Mouse (Mus musculus): Measurements from ENCODE around the gene Dip2b. TPM values are rescaled to one million over a fixed set of nuclear protein-coding genes. Genes with fewer than 3 reads are reported as not detected.

Dip2b gene
- polyA plus RNA-seq, 2 experiments: 2.0 to 2.8 TPM

DNA sequence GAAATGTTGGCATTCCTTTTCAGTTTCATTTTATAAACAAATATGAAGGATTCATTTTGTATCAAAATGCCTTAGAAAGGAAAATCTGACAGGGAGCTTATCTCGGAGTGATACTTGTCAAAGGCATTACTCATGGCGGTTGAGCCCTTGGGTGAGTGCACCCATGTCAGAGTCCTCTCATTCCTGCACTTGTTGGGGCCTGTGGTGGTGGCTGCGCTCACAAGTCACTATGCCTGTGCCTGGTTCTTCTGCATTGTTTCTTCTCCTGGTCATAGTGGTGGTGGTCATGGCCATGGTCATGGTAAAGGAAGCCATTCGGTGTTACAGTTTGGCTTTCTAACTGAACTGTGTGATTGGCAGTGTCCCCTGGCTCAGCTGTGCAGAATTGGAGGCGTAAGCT is 44.3 kb downstream of the Dip2b start:
- no peak overlapping the region for H3K9ac ChIP-seq (replicated peaks)
- no peak for TF ChIP-seq EP300 (IDR thresholded peaks at IDR 0.05; ENCODE audit: low read depth)
- no peak for TF ChIP-seq CTCF (IDR thresholded peaks at IDR 0.05; ENCODE audit: low read depth)
- H3K4me3 ChIP-seq (ENCODE audit: insufficient read depth in 1 of 2, low read depth in 2 of 2, low read length in 2 of 2): no peak overlapping the region
- H3K9me3 ChIP-seq (ENCODE audit: control insufficient read depth, low read length): no peaks in the 10 kb centered on the region
- no peaks in the 10 kb centered on the region for H3K27me3 ChIP-seq (ENCODE audit: control insufficient read depth, insufficient read depth, low read length)
- no peak overlapping the region for H3K27ac ChIP-seq
- peaks cover 5 to 7% of the 10 kb centered on the region in 2 experiments; a peak in 3 of 4 replicates for H3K4me1 ChIP-seq (replicated peaks; ENCODE audit: control insufficient read depth in 2 of 2, insufficient read depth in 2 of 2, low read length in 1 of 2)
- no peak overlapping the region for H3K4me2 ChIP-seq (ENCODE audit: low read depth)
- ATAC-seq (ENCODE audit: insufficient read depth): no peak
- H3K36me3 ChIP-seq (replicated peaks; ENCODE audit: control insufficient read depth, insufficient read depth, low read depth): no peaks in the 10 kb centered on the region
- WGBS (ENCODE audit: insufficient replicate concordance): 74% methylated on average over 5 of the region's 5 CpGs
- no peak for DNase-seq (ENCODE audit: low read depth in 3 of 3, low spot score in 3 of 3)

DNA sequence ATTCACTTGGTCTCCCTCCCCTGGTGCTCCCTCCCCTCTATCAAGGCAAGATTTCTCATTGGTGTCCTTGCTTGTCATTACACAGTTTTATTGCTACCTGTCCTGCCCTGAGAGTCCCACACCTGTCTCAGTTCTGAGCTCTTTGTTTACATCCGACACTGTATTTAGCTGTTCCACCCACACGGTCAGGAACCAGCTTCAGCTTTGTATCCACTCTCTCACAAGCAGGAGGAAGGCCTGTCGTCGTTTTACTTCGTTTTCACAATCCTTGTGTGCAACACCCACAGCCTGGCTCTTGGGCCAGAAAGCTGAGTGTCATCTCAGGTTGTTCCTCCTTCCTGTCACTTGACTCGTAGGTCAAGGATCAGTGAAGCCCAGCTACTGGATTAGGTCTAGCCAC is 45.4 kb downstream of the Dip2b start:
- no peak overlapping the region for H3K9ac ChIP-seq (replicated peaks)
- no peak overlapping the region for H3K4me2 ChIP-seq (ENCODE audit: low read depth)
- no peak overlapping the region for H3K4me3 ChIP-seq (ENCODE audit: insufficient read depth in 1 of 2, low read depth in 2 of 2, low read length in 2 of 2)
- TF ChIP-seq EP300 (IDR thresholded peaks at IDR 0.05; ENCODE audit: low read depth) (no peak), CTCF (IDR thresholded peaks at IDR 0.05; ENCODE audit: low read depth) (no peak)
- no peaks in the 10 kb centered on the region for H3K36me3 ChIP-seq (replicated peaks; ENCODE audit: control insufficient read depth, insufficient read depth, low read depth)
- no peaks in the 10 kb centered on the region for H3K27me3 ChIP-seq (ENCODE audit: control insufficient read depth, insufficient read depth, low read length)
- peaks cover 5 to 7% of the 10 kb centered on the region in 2 experiments; a peak in 3 of 4 replicates for H3K4me1 ChIP-seq (replicated peaks; ENCODE audit: control insufficient read depth in 2 of 2, insufficient read depth in 2 of 2, low read length in 1 of 2)
- ATAC-seq (ENCODE audit: insufficient read depth): no peak
- H3K9me3 ChIP-seq (ENCODE audit: control insufficient read depth, low read length): no peaks in the 10 kb centered on the region
- no peak overlapping the region for H3K27ac ChIP-seq
- WGBS (ENCODE audit: insufficient replicate concordance): 51% methylated on average over 6 of the region's 6 CpGs
- DNase-seq (ENCODE audit: low read depth in 3 of 3, low spot score in 3 of 3): no peak

DNA sequence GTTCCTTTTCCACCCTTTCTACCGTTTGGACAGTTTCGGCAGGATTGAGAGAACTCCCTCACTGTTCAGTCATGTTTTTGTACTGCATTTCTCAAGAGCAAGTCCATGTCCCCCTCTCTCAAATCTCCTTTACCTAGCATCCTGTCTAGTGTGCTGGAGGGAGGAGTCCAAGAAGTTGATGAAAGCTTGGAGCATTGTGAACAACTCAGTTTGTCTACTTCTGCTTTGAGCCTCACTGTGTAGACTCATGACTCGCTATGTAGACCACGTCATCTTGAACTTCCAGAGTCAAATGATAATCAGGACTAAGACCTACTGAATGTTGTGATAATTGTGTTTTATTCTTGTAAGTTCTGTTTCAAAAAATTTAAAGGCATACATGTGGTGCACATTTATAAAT is 46.4 kb downstream of the Dip2b start:
- TF ChIP-seq CTCF (IDR thresholded peaks at IDR 0.05; ENCODE audit: low read depth): no peak
- TF ChIP-seq EP300 (IDR thresholded peaks at IDR 0.05; ENCODE audit: low read depth): no peak
- no peak for DNase-seq (ENCODE audit: low read depth in 3 of 3, low spot score in 3 of 3)
- no peak overlapping the region for H3K9ac ChIP-seq (replicated peaks)
- no peaks in the 10 kb centered on the region for H3K9me3 ChIP-seq (ENCODE audit: control insufficient read depth, low read length)
- H3K4me1 ChIP-seq (replicated peaks; ENCODE audit: control insufficient read depth in 2 of 2, insufficient read depth in 2 of 2, low read length in 1 of 2): peaks cover 5 to 8% of the 10 kb centered on the region in 2 experiments; a peak in 2 of 4 replicates
- no peak for ATAC-seq (ENCODE audit: insufficient read depth)
- H3K36me3 ChIP-seq (replicated peaks; ENCODE audit: control insufficient read depth, insufficient read depth, low read depth): no peaks in the 10 kb centered on the region
- H3K4me3 ChIP-seq (ENCODE audit: insufficient read depth in 1 of 2, low read depth in 2 of 2, low read length in 2 of 2): no peak overlapping the region
- H3K4me2 ChIP-seq (ENCODE audit: low read depth): no peak overlapping the region
- WGBS (ENCODE audit: insufficient replicate concordance): 66% methylated on average over 4 of the region's 4 CpGs
- H3K27ac ChIP-seq: no peak overlapping the region
- no peaks in the 10 kb centered on the region for H3K27me3 ChIP-seq (ENCODE audit: control insufficient read depth, insufficient read depth, low read length)

DNA sequence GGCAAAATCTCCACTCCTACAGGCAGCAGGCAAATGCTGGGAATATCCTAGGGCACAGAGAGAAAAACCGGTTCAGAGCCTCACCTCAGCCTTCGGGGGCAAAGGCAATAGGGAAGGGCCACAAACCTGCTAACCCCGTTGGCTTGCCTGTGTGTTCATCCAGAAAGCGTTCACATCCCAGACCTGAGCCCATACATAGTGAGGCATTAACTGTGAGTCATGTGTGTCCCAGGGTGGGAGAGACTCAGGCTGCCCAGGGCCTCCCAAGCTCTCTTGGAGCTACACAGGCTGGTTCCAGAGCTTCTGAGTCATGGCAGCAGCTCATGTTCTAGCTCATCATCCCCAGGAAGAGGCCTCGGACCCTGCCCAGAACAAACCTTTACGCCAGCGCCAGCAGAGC is 49.6 kb downstream of the Dip2b start:
- Histone ChIP-seq H3K9ac (replicated peaks) (no peak overlapping the region), H3K4me2 (ENCODE audit: low read depth) (no peak overlapping the region), H3K36me3 (replicated peaks; ENCODE audit: control insufficient read depth, insufficient read depth, low read depth) (no peaks in the 10 kb centered on the region), H3K4me3 (ENCODE audit: insufficient read depth in 1 of 2, low read depth in 2 of 2, low read length in 2 of 2) (no peak overlapping the region), H3K9me3 (ENCODE audit: control insufficient read depth, low read length) (no peaks in the 10 kb centered on the region), H3K27ac (no peak overlapping the region), H3K4me1 (replicated peaks; ENCODE audit: control insufficient read depth in 2 of 2, insufficient read depth in 2 of 2, low read length in 1 of 2) (peaks cover 0 to 19% of the 10 kb centered on the region in 2 experiments; a peak in 2 of 4 replicates), H3K27me3 (ENCODE audit: control insufficient read depth, insufficient read depth, low read length) (no peaks in the 10 kb centered on the region)
- 67% methylated on average over 7 of the region's 7 CpGs for WGBS (ENCODE audit: insufficient replicate concordance)
- TF ChIP-seq EP300 (IDR thresholded peaks at IDR 0.05; ENCODE audit: low read depth): no peak
- no peak for TF ChIP-seq CTCF (IDR thresholded peaks at IDR 0.05; ENCODE audit: low read depth)
- no peak for ATAC-seq (ENCODE audit: insufficient read depth)
- DNase-seq (ENCODE audit: low read depth in 3 of 3, low spot score in 3 of 3): no peak

DNA sequence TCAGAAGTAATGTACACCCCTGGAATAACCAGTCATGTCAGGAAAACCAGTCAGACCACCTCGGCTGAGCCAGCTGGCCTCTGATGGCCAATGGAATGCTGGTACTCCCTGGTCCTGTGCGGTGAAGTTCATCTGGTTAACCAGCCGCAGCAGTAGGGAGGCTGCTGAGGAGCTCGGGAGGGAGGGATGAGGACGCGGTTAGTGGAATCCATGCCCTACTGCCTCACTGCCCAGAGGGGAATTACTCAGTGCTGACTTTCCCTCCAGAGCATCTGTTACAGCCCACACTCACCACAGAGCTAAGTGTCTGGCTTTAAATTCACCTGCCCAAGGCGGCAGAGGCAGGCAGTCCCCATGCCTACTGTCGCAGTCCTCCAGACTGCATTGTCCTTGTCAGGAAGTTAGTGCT is 51.2 kb downstream of the Dip2b start:
- 24% methylated on average over 8 of the region's 8 CpGs for WGBS (ENCODE audit: insufficient replicate concordance)

More for the DNA sequence above, 51.2 kb downstream of the Dip2b start:
- Histone ChIP-seq H3K9ac (replicated peaks) (no peak overlapping the region), H3K27ac (no peak overlapping the region), H3K4me2 (ENCODE audit: low read depth) (no peak overlapping the region), H3K27me3 (ENCODE audit: control insufficient read depth, insufficient read depth, low read length) (no peaks in the 10 kb centered on the region), H3K36me3 (replicated peaks; ENCODE audit: control insufficient read depth, insufficient read depth, low read depth) (no peaks in the 10 kb centered on the region), H3K4me1 (replicated peaks; ENCODE audit: control insufficient read depth in 2 of 2, insufficient read depth in 2 of 2, low read length in 1 of 2) (peaks cover 0 to 19% of the 10 kb centered on the region in 2 experiments; a peak in 2 of 4 replicates), H3K4me3 (ENCODE audit: insufficient read depth in 1 of 2, low read depth in 2 of 2, low read length in 2 of 2) (no peak overlapping the region), H3K9me3 (ENCODE audit: control insufficient read depth, low read length) (no peaks in the 10 kb centered on the region)
- DNase-seq (ENCODE audit: low read depth in 3 of 3, low spot score in 3 of 3): no peak
- no peak for TF ChIP-seq EP300 (IDR thresholded peaks at IDR 0.05; ENCODE audit: low read depth)
- ATAC-seq (ENCODE audit: insufficient read depth): no peak
